Mouse (Mus musculus) embryonic fibroblast, embryonic 13.5 days (primary cell): ENCODE data around the gene Ppid.

Experiments used
- CTCF ChIP-seq: IDR thresholded peaks from 2 replicates; pipeline ENCODE4 v1.5.1; 2011; ENCODE audit warnings: mild to moderate bottlenecking, control low read depth, low read length, moderate library complexity, borderline replicate concordance; ENCODE audit not compliant: insufficient read depth
- POLR2A ChIP-seq: IDR thresholded peaks from 2 replicates; pipeline ENCODE4 v1.6.1; 2011; ENCODE audit warnings: low read depth, mild to moderate bottlenecking, control low read depth, low read length, moderate library complexity

DNA sequence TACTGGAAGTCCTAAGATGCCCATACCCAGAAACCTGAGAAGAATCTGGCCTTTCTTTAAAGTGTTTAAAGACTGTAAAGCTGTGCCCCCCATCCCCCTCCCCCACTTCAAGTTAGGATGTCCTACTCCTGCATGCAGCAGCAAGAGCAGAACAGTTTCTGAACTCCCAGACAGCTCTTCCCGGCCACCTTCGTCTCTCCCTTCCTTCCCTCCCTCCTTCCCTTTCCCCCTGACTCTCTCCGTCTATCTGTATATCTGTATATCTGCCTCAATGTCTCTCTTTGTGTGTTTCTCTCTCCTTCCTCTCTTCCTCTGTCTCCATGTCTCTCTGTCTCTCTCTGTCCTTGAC is 14.7 kb upstream of the Ppid start:
- TF ChIP-seq POLR2A = no peak
- no peak for TF ChIP-seq CTCF
